Mouse (Mus musculus) midbrain, postnatal 0 days (tissue): ENCODE results near the gene Capza1. TPM values are rescaled to one million over a fixed set of nuclear protein-coding genes. Genes with fewer than 3 reads are reported as not detected.
"Not testable (repeated sequence)": the region's sequence is repeated elsewhere in the genome, so short reads cannot be mapped to it uniquely, and the experiment has no call there.

ENCODE experiments used
- ATAC-seq: fragments of 200-750 bp; cut with Nextera tagmentation; 2 replicates; pipeline ENCODE4 v1.8.0; 2017; ENCODE audit warnings: moderate number of reproducible peaks, mild to moderate bottlenecking, moderate TSS enrichment, moderate library complexity; ENCODE audit not compliant: low FRiP score
- DNase-seq: peaks from one replicate; pipeline ENCODE4 v3.0.0-alpha.2; 2015; ENCODE audit warnings: low spot score
- H3K27ac ChIP-seq: fragments of 300-500 bp; sonication (generic); 2 replicates; pipeline ENCODE4 v1.5.1; 2014; ENCODE audit warnings: low read depth, mild to moderate bottlenecking, low read length, mixed read lengths
- H3K27me3 ChIP-seq: fragments of 300-500 bp; sonication (generic); 2 replicates; pipeline ENCODE4 v1.6.1; 2014; ENCODE audit warnings: low read length, control low read depth, mixed read lengths; ENCODE audit not compliant: insufficient read depth
- H3K36me3 ChIP-seq: fragments of 300-500 bp; sonication (generic); 2 replicates; pipeline ENCODE4 v1.6.1; 2014; ENCODE audit warnings: low read length, control low read depth, mixed read lengths; ENCODE audit not compliant: insufficient read depth
- H3K4me1 ChIP-seq: fragments of 300-500 bp; sonication (generic); 2 replicates; pipeline ENCODE4 v1.6.1; 2014; ENCODE audit warnings: mild to moderate bottlenecking, control low read depth, antibody characterized with exemption, low read length, mixed read lengths; ENCODE audit not compliant: insufficient read depth
- H3K4me2 ChIP-seq: fragments of 300-500 bp; sonication (generic); 2 replicates; pipeline ENCODE4 v1.6.1; 2014; ENCODE audit warnings: low read depth, mild to moderate bottlenecking, low read length, mixed read lengths; ENCODE audit not compliant: poor library complexity, severe bottlenecking
- H3K4me3 ChIP-seq: fragments of 300-500 bp; sonication (generic); 2 replicates; pipeline ENCODE4 v1.5.1; 2014; ENCODE audit warnings: low read depth, mild to moderate bottlenecking, low read length, moderate library complexity
- H3K9ac ChIP-seq: fragments of 300-500 bp; sonication (generic); replicated peaks from 2 replicates; pipeline ENCODE4 v1.6.1; 2014; ENCODE audit warnings: mild to moderate bottlenecking, low read length, moderate library complexity, mixed read lengths; ENCODE audit not compliant: poor library complexity, severe bottlenecking
- H3K9me3 ChIP-seq: fragments of 300-500 bp; sonication (generic); 2 replicates; pipeline ENCODE4 v1.6.1; 2016; ENCODE audit warnings: low read length, control low read depth
- CTCF ChIP-seq: IDR thresholded peaks from 2 replicates; pipeline ENCODE4 v1.5.1; 2016; ENCODE audit warnings: antibody characterized with exemption, mild to moderate bottlenecking
- WGBS: fragments of 180-500 bp; shearing (Covaris S2); extraction: QIAGEN DNeasy Blood & Tissue Kit; methylation state at CpG from one replicate; pipeline ENCODE4 v1.1.7; 2014; 5-methylcytosine and 5-hydroxymethylcytosine counted together
- polyA plus RNA-seq: library from polyadenylated mRNA; unstranded; fragments of >200 nt; fragmentation: Nextera tagmentation; extraction: Ambion mirVana; gene quantifications from 2 replicates; pipeline ENCODE4 v1.2.1, GENCODE M21; 2015
- total RNA-seq: library from RNA; depleted of rRNA; stranded (reverse); fragments of >200 nt; gene quantifications from 2 replicates; pipeline ENCODE4 v1.2.3, GENCODE M21; 2014

The Capza1 gene
- total and polyA plus RNA-seq, 2 experiments from 2014 or later: 99.2 to 110 TPM

- DNase-seq (no peak), ATAC-seq (no peak)
- Histone ChIP-seq H3K4me2 (no peak overlapping the region), H3K9me3 (no peaks in the 10 kb centered on the region), H3K36me3 (no peaks in the 10 kb centered on the region), H3K9ac (no peak overlapping the region), H3K4me1 (peaks cover 3% of the 10 kb centered on the region; the same call in 1 of the 2 replicates), H3K4me3 (no peak overlapping the region), H3K27ac (no peak overlapping the region), H3K27me3 (no peaks in the 10 kb centered on the region)
- WGBS: 84% methylated on average over 2 of the region's 2 CpGs
- no peak for TF ChIP-seq CTCF
These were observed 49.0 kb downstream of the Capza1 start for GRCm38 (mm10) chr3:104815346-104815745.

- 100% methylated on average over 1 of the region's 1 CpGs for WGBS
These were observed 49.6 kb downstream of the Capza1 start for GRCm38 (mm10) chr3:104814746-104815145.

GRCm38 (mm10) chr3:104813227-104813626, 51.1 kb downstream of the Capza1 start:
- H3K4me1 ChIP-seq, DNase-seq, H3K27me3 ChIP-seq, H3K36me3 ChIP-seq, ATAC-seq, H3K9ac ChIP-seq, H3K9me3 ChIP-seq, H3K4me2 ChIP-seq, H3K4me3 ChIP-seq, H3K27ac ChIP-seq: not testable (repeated sequence)
- 88% methylated on average over 7 of the region's 7 CpGs for WGBS

More at GRCm38 (mm10) chr3:104814746-104815145, 49.6 kb downstream of the Capza1 start:
- H3K4me2 ChIP-seq: no peak overlapping the region
- TF ChIP-seq CTCF: no peak
- H3K36me3 ChIP-seq: no peaks in the 10 kb centered on the region
- peaks cover 3% of the 10 kb centered on the region; the same call in 1 of the 2 replicates for H3K4me1 ChIP-seq
- H3K27ac ChIP-seq: no peak overlapping the region
- no peak overlapping the region for H3K9ac ChIP-seq
- no peak for DNase-seq
- H3K9me3 ChIP-seq: no peaks in the 10 kb centered on the region
- H3K27me3 ChIP-seq: no peaks in the 10 kb centered on the region
- ATAC-seq: no peak
- H3K4me3 ChIP-seq: no peak overlapping the region

GRCm38 (mm10) chr3:104812254-104812653, 52.1 kb downstream of the Capza1 start:
- 87% methylated on average over 4 of the region's 4 CpGs for WGBS
- DNase-seq (no peak), ATAC-seq (no peak)
- Histone ChIP-seq H3K36me3 (no peaks in the 10 kb centered on the region), H3K9me3 (no peaks in the 10 kb centered on the region), H3K4me3 (no peak overlapping the region), H3K4me2 (no peak overlapping the region), H3K27me3 (no peaks in the 10 kb centered on the region), H3K27ac (no peak overlapping the region), H3K9ac (no peak overlapping the region), H3K4me1 (peaks cover 3% of the 10 kb centered on the region; the same call in 1 of the 2 replicates)
- no peak for TF ChIP-seq CTCF

- H3K9me3 ChIP-seq: no peaks in the 10 kb centered on the region
- H3K4me2 ChIP-seq: no peak overlapping the region
- ATAC-seq (no peak), DNase-seq (no peak)
- no peaks in the 10 kb centered on the region for H3K36me3 ChIP-seq
- no peak overlapping the region for H3K4me3 ChIP-seq
- 13% methylated on average over 3 of the region's 3 CpGs for WGBS
- H3K27ac ChIP-seq: no peak overlapping the region
- TF ChIP-seq CTCF: no peak
- no peaks in the 10 kb centered on the region for H3K4me1 ChIP-seq
- H3K9ac ChIP-seq: no peak overlapping the region
- no peaks in the 10 kb centered on the region for H3K27me3 ChIP-seq
These were observed 52.6 kb downstream of the Capza1 start for GRCm38 (mm10) chr3:104811752-104812151.

GRCm38 (mm10) chr3:104805539-104805938, 58.8 kb downstream of the Capza1 start:
- H3K27me3 ChIP-seq: no peaks in the 10 kb centered on the region
- H3K9ac ChIP-seq: no peak overlapping the region
- no peak overlapping the region for H3K4me3 ChIP-seq
- WGBS: 88% methylated on average over 9 of the region's 9 CpGs
- TF ChIP-seq CTCF: no peak
- peaks cover 20% of the 10 kb centered on the region for H3K36me3 ChIP-seq
- DNase-seq: no peak
- no peak for ATAC-seq
- no peak overlapping the region for H3K27ac ChIP-seq
- H3K9me3 ChIP-seq: no peaks in the 10 kb centered on the region
- H3K4me2 ChIP-seq: no peak overlapping the region
- no peaks in the 10 kb centered on the region for H3K4me1 ChIP-seq
